Mouse (Mus musculus): ENCODE measurements around the gene Hoxd8. TPM values are rescaled to one million over a fixed set of nuclear protein-coding genes. Genes with fewer than 3 reads are reported as not detected.

The Hoxd8 gene
- polyA plus RNA-seq, 2 experiments = 0.04 to 0.06 TPM

DNA sequence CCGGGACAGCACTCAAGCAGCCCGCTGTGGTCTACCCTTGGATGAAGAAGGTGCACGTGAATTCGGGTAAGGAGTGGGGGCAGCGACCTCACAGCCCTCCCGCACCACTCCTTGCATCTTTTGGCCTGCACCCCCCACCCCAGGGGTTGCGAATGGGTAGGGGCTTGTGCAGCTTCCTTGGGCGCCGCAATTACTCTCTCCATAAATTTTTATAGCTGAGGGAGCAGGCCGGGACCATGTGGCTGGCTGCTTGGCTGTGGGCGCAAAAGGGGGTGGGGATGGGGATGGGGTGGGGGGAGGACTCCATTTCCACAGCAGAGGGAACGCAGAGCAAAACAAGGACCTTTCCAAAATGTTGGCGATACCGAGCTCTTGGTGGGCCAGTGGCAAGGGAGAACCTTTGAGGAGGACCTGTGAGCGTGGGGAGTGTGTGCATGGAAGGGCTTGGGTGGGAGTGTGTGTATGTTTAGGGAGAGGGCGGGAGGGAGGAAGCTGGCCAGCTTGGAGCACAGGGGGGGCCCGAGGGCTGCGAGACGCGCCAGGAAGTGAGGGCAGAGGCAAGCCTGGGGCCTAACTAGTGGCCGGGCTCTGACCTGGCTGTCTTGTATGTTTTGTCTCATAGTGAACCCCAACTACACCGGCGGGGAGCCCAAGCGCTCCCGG lies 23.4 kb downstream of the Hoxd8 start:
- 10% methylated on average over 25 of the region's 25 CpGs for WGBS (ENCODE audit: insufficient replicate concordance)
- H3K4me2 ChIP-seq (ENCODE audit: low read depth) = no peak overlapping the region

DNA sequence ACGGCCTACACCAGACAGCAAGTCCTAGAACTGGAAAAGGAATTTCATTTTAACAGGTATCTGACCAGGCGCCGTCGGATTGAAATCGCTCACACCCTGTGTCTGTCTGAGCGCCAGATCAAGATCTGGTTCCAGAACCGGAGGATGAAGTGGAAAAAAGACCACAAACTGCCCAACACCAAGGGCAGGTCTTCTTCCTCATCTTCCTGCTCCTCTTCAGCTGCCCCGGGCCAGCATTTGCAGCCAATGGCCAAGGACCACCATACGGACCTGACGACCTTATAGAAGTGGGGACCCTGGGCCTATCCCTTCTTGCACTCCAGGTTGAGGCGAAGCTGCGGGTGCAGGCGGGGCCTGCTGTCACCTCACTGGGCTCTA lies 23.9 kb downstream of the Hoxd8 start:
- H3K36me3 ChIP-seq (replicated peaks; ENCODE audit: control insufficient read depth, insufficient read depth, low read depth) = no peaks in the 10 kb centered on the region
- peaks cover 94% of the 10 kb centered on the region for H3K27me3 ChIP-seq (ENCODE audit: control insufficient read depth, insufficient read depth, low read length)
- TF ChIP-seq EP300 (IDR thresholded peaks at IDR 0.05; ENCODE audit: low read depth) = no peak
- WGBS (ENCODE audit: insufficient replicate concordance) = 32% methylated on average over 13 of the region's 13 CpGs
- H3K27ac ChIP-seq = no peak overlapping the region
- no peaks in the 10 kb centered on the region for H3K4me1 ChIP-seq (replicated peaks; ENCODE audit: control insufficient read depth in 2 of 2, insufficient read depth in 2 of 2, low read length in 1 of 2)
- no peak overlapping the region for H3K4me3 ChIP-seq (ENCODE audit: insufficient read depth in 1 of 2, low read depth in 2 of 2, low read length in 2 of 2)
- ATAC-seq (ENCODE audit: insufficient read depth) (no peak), DNase-seq (ENCODE audit: low read depth in 3 of 3, low spot score in 3 of 3) (no peak)
- no peak overlapping the region for H3K4me2 ChIP-seq (ENCODE audit: low read depth)
- H3K9me3 ChIP-seq (ENCODE audit: control insufficient read depth, low read length) = no peaks in the 10 kb centered on the region
- H3K9ac ChIP-seq (replicated peaks) = no peak overlapping the region

More for the DNA sequence above, 23.4 kb downstream of the Hoxd8 start:
- ATAC-seq (ENCODE audit: insufficient read depth) = no peak
- Histone ChIP-seq H3K9me3 (ENCODE audit: control insufficient read depth, low read length) (no peaks in the 10 kb centered on the region), H3K4me1 (replicated peaks; ENCODE audit: control insufficient read depth in 2 of 2, insufficient read depth in 2 of 2, low read length in 1 of 2) (no peaks in the 10 kb centered on the region), H3K27ac (no peak overlapping the region), H3K27me3 (ENCODE audit: control insufficient read depth, insufficient read depth, low read length) (peaks cover 94% of the 10 kb centered on the region), H3K36me3 (replicated peaks; ENCODE audit: control insufficient read depth, insufficient read depth, low read depth) (no peaks in the 10 kb centered on the region), H3K4me3 (ENCODE audit: insufficient read depth in 1 of 2, low read depth in 2 of 2, low read length in 2 of 2) (no peak overlapping the region), H3K9ac (replicated peaks) (no peak overlapping the region)
- DNase-seq (ENCODE audit: low read depth in 3 of 3, low spot score in 3 of 3) = no peak
- no peak for TF ChIP-seq CTCF (IDR thresholded peaks at IDR 0.05; ENCODE audit: low read depth)
- no peak for TF ChIP-seq EP300 (IDR thresholded peaks at IDR 0.05; ENCODE audit: low read depth)

GRCm38 (mm10) chr2:74730331-74730730 lies 25.9 kb downstream of the Hoxd8 start:
- Histone ChIP-seq H3K36me3 (replicated peaks; ENCODE audit: control insufficient read depth, insufficient read depth, low read depth) (no peaks in the 10 kb centered on the region), H3K4me3 (ENCODE audit: insufficient read depth in 1 of 2, low read depth in 2 of 2, low read length in 2 of 2) (no peak overlapping the region), H3K27ac (no peak overlapping the region), H3K9ac (replicated peaks) (no peak overlapping the region), H3K4me2 (ENCODE audit: low read depth) (no peak overlapping the region), H3K9me3 (ENCODE audit: control insufficient read depth, low read length) (no peaks in the 10 kb centered on the region), H3K27me3 (ENCODE audit: control insufficient read depth, insufficient read depth, low read length) (peaks cover 99% of the 10 kb centered on the region), H3K4me1 (replicated peaks; ENCODE audit: control insufficient read depth in 2 of 2, insufficient read depth in 2 of 2, low read length in 1 of 2) (no peaks in the 10 kb centered on the region)
- DNase-seq (ENCODE audit: low read depth in 3 of 3, low spot score in 3 of 3) (no peak), ATAC-seq (ENCODE audit: insufficient read depth) (no peak)
- TF ChIP-seq EP300 (IDR thresholded peaks at IDR 0.05; ENCODE audit: low read depth) (no peak), CTCF (IDR thresholded peaks at IDR 0.05; ENCODE audit: low read depth) (no peak)
- 22% methylated on average over 8 of the region's 8 CpGs for WGBS (ENCODE audit: insufficient replicate concordance)

DNA sequence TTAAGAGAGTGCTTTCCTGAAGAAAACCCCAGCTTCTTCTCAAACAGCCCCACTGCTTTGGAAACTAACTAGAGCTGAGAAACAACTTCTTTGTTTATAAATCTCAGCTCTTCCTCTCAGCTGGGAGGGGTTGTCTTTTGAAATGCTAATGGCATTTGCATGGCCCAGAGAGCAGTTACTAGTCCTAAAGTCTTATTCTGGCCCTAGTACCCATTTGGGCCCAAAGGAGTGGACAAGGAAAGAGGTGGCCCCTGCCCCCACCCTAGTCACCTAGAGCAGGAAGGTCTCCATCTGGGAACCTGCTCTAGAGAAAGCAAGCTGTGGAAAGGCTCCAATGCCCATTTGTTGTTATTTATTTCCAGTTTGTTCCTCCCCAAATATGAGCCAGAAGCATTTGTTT lies 26.6 kb downstream of the Hoxd8 start:
- no peak for TF ChIP-seq EP300 (IDR thresholded peaks at IDR 0.05; ENCODE audit: low read depth)
- TF ChIP-seq CTCF (IDR thresholded peaks at IDR 0.05; ENCODE audit: low read depth) = no peak
- no peak overlapping the region for H3K4me2 ChIP-seq (ENCODE audit: low read depth)
- no peak for ATAC-seq (ENCODE audit: insufficient read depth)
- H3K9ac ChIP-seq (replicated peaks) = no peak overlapping the region
- H3K27me3 ChIP-seq (ENCODE audit: control insufficient read depth, insufficient read depth, low read length) = peaks cover 99% of the 10 kb centered on the region
- no peaks in the 10 kb centered on the region for H3K4me1 ChIP-seq (replicated peaks; ENCODE audit: control insufficient read depth in 2 of 2, insufficient read depth in 2 of 2, low read length in 1 of 2)
- H3K9me3 ChIP-seq (ENCODE audit: control insufficient read depth, low read length) = no peaks in the 10 kb centered on the region
- no peaks in the 10 kb centered on the region for H3K36me3 ChIP-seq (replicated peaks; ENCODE audit: control insufficient read depth, insufficient read depth, low read depth)
- no peak overlapping the region for H3K27ac ChIP-seq
- DNase-seq (ENCODE audit: low read depth in 3 of 3, low spot score in 3 of 3) = no peak
- H3K4me3 ChIP-seq (ENCODE audit: insufficient read depth in 1 of 2, low read depth in 2 of 2, low read length in 2 of 2) = no peak overlapping the region

- 18% methylated on average over 9 of the region's 9 CpGs for WGBS (ENCODE audit: insufficient replicate concordance)
- H3K4me3 ChIP-seq (ENCODE audit: insufficient read depth in 1 of 2, low read depth in 2 of 2, low read length in 2 of 2) = no peak overlapping the region
- no peaks in the 10 kb centered on the region for H3K36me3 ChIP-seq (replicated peaks; ENCODE audit: control insufficient read depth, insufficient read depth, low read depth)
- H3K27ac ChIP-seq = no peak overlapping the region
- TF ChIP-seq EP300 (IDR thresholded peaks at IDR 0.05; ENCODE audit: low read depth) (no peak), CTCF (IDR thresholded peaks at IDR 0.05; ENCODE audit: low read depth) (no peak)
- H3K9ac ChIP-seq (replicated peaks) = no peak overlapping the region
- DNase-seq (ENCODE audit: low read depth in 3 of 3, low spot score in 3 of 3) (no peak), ATAC-seq (ENCODE audit: insufficient read depth) (no peak)
- H3K4me1 ChIP-seq (replicated peaks; ENCODE audit: control insufficient read depth in 2 of 2, insufficient read depth in 2 of 2, low read length in 1 of 2) = no peaks in the 10 kb centered on the region
- no peak overlapping the region for H3K4me2 ChIP-seq (ENCODE audit: low read depth)
- peaks cover 99% of the 10 kb centered on the region for H3K27me3 ChIP-seq (ENCODE audit: control insufficient read depth, insufficient read depth, low read length)
- no peaks in the 10 kb centered on the region for H3K9me3 ChIP-seq (ENCODE audit: control insufficient read depth, low read length)
These were observed 27.5 kb downstream of the Hoxd8 start for GRCm38 (mm10) chr2:74731799-74732512.

Data from liver, embryonic 14.5 days (tissue).